10 mouse cellular contexts compared by ENCODE assay signal in genomic region chr6:44341486-44341996, GRCm38 (mm10).
"Had no signal": no experiment of that assay in that cellular context is flagged by ENCODE, and none has a peak within 500 bp of the region (broad histone marks: within the 10 kb centered on the region; RNA-seq: fewer than 3 reads in every experiment).

No protein-coding gene starts in this region.

- DNase-seq: kidney, postnatal 25 days; layer of hippocampus, adult 9-11 months; liver, embryonic 13.5 days; lung, adult 2 months; right cerebral cortex, adult 18-20 months; right cerebral cortex, postnatal 14 days; right cerebral cortex, postnatal 4 days; thymus, adult 2 months; thymus, postnatal 14 days; thymus, postnatal 4 days had no signal
